Mouse (Mus musculus) adipocyte (in vitro differentiated cells): ENCODE measurements around the gene Gpc6.

ENCODE experiments used
- DNase-seq: peaks from one replicate; pipeline ENCODE4 v3.0.0-alpha.2; 2016; ENCODE audit warnings: low spot score

Gpc6 gene

DNA sequence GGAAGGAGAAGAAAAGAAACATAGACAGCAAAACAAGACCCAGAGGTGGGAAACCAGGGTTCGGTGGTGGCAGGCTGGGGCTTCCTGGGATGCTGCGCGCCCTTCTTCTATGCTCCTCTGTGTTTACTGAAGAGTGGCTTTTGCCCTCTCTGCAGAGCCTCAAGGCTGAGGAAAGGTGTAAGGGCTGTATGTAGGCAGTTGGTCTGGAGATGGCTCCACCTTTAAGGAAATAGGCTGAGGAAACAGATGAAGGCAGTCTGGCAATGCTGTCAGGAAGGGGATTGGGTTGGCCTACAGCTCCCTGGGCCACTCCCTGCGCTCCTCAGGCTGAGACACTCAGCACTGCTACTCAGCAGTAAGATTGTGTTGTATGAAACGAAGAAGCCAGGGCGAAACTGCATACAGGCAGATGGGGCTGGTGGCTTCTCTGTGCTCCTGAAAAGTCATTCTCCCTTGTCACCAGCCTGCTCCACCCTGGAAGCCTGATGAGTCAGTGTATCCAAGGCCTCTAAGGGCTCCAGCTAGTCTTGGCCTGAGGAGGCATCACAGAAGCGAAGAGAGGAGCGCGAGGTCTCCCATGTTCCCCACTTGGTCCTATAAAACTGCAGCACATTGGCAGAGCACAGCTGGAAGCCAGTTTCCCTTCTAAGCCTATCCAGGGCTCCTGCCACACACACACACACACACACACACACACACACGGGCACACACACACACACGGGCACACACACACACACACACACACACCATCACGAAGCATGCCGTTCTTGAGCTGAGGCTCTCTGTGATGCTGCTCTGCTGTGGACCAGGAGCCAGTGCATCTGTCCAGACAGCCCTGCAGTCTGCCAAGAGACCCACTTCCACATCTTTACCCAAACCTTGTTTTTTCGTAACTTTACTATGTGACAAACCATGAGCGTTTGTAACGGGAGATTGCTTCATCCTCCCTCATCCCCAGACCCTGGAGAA lies 1006.0 kb downstream of the Gpc6 start:
- DNase-seq: no peak

GRCm38 (mm10) chr14:117932163-117932851 lies 1007.2 kb downstream of the Gpc6 start:
- no peak for DNase-seq

GRCm38 (mm10) chr14:117938554-117938953 lies 1013.4 kb downstream of the Gpc6 start:
- DNase-seq: peak; percentile 74

GRCm38 (mm10) chr14:117939471-117939870 lies 1014.4 kb downstream of the Gpc6 start:
- no peak for DNase-seq

GRCm38 (mm10) chr14:117945920-117946503 lies 1020.9 kb downstream of the Gpc6 start:
- no peak for DNase-seq

DNA sequence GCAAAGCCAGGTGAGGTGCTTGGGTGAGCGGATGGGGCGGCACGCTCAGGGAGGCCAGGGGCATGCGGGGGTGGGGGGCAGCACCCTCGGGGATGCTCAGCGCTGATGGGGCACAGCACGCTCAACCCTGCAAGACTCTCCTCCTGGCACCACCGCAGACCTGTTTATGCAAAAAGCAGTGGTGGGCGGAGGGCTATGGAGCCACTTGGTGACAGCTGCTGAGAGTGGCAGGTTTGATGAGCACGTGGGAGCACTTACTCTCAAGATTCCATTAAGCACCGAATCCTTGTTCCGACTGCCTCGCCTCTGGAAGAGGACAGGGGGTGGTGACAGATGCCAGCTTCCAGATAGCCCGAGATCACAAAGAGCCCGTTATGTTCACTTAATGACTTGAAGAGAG lies 1026.2 kb downstream of the Gpc6 start:
- no peak for DNase-seq

- no peak for DNase-seq
Measured at GRCm38 (mm10) chr14:117951686-117952085, 1026.6 kb downstream of the Gpc6 start.

- DNase-seq: peak; percentile 67
Measured at GRCm38 (mm10) chr14:117956051-117956450, 1030.9 kb downstream of the Gpc6 start.

DNA sequence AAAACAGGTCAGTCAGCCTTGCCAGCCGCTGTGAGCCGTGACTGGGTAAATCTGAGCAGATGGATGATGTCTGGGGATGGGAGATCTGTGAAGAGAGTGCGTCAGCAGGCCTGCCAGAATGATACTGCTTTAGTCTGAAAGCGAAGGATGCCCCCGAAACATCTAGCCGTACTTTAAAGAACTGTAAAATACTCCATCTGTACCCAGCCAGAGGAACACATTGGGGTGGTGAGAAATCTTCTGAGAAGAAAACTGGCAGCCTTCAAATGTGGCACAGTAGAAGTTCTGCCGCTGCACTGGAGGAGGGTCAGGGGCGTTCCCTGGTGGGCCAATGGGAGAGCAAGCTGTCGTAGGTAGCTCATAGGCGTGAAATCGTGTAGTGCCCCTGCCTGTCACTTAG lies 1033.3 kb downstream of the Gpc6 start:
- DNase-seq: no peak

GRCm38 (mm10) chr14:117961267-117961666 lies 1036.2 kb downstream of the Gpc6 start:
- DNase-seq: peak; percentile 18

DNA sequence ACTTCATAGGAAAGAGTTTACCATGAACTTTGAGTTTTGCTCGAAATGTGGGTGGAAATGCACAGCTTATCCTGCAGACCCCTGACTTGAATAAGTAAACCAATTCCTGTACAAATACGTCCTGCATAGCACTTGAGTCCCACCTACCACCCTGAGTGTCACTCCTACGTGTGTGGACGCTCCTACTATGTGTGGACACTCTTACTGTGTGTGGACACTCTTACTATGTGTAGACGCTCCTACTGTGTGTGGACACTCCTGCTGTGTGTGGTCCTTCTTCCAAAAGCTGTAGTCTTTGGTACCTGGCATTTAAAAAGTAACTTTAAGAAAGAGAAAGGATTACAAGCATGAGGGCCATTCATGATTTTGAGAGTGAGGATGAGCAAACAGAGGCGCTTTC lies 1036.7 kb downstream of the Gpc6 start:
- DNase-seq: no peak

GRCm38 (mm10) chr14:117962453-117962852 lies 1037.3 kb downstream of the Gpc6 start:
- DNase-seq: peak; percentile 33

GRCm38 (mm10) chr14:117972576-117972975 lies 1047.5 kb downstream of the Gpc6 start:
- DNase-seq: no peak

DNA sequence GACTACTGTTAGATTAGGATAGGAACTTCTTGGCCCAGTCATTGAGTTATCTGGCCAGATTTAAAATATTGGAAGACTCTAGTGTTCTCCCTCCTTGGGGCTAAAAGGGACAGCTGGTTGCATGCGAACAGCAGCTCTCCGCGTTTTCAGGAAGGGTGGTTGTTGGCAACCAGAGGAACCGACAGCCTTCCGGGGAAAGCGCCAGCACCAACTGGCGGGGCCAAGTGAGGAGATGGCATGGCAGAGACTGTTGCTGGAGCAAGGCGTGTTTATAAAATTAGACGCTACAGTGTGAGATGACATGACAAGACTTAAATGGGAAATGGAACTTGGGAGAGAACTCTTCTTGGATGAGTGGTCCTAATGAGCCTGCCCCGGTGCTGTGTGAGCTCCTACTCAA lies 1056.4 kb downstream of the Gpc6 start:
- no peak for DNase-seq

DNA sequence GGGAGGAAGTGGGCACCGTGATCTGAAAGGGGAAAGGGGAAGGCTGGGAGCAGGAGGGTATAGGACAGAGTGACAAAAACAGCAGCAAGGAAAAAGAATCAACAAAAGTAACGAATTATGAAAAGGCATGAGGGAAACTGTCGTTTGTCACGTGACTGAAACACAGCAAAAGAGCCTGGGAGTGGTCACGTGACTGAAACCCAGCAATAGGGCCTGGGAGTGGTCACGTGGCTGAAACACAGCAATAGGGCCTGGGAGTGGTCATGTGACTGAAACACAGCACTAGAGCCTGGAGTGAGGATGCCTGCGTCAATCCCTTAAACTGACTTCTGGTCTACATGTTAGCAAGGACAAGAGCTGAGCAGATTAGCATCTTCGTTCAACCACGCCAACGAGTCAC lies 1063.3 kb downstream of the Gpc6 start:
- DNase-seq: no peak

DNA sequence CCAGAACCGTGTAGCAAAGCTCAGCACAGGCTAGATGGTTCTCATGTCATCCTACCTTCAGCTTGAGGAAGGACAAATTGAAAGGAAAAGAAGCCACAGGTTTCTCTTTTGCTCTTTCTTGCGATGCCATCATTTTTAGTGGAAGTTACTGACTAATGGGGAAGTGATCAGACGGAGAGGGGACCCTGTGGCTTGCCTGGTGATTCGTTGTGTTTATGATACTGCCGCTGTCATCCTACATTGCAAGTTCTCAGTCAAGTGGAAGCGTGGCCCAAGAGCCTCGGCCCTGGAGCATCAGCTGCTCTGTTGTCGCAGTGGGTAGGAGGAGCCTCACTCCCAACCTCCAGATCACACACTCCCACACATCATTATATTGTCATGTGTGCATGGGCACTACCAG lies 1065.1 kb downstream of the Gpc6 start:
- DNase-seq: no peak

GRCm38 (mm10) chr14:117992600-117993256 lies 1067.6 kb downstream of the Gpc6 start:
- DNase-seq: no peak

GRCm38 (mm10) chr14:117993845-117994244 lies 1068.7 kb downstream of the Gpc6 start:
- no peak for DNase-seq

- DNase-seq: no peak
Measured at GRCm38 (mm10) chr14:118004434-118004833, 1079.3 kb downstream of the Gpc6 start.

DNA sequence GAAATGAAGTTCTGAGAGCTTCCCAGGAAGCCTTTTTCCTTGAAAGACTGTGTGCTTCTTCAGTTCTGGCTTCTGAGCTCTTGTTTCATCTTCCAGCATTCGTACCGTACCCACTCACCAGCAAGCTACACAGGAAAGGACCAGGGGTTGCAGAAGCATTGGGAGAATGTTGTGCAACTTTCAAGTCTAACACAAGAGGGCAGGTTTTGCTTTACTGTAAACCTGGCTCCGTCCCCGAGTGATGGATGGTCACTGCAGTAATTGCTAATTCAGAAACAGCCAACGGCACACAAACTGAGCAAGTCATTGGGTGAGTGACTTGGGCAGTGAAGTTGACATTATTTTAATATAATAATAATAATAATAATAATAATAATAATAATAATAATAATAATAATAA lies 1080.6 kb downstream of the Gpc6 start:
- DNase-seq: peak; percentile 71

- no peak for DNase-seq
Measured at GRCm38 (mm10) chr14:118009541-118009940, 1084.4 kb downstream of the Gpc6 start.

DNA sequence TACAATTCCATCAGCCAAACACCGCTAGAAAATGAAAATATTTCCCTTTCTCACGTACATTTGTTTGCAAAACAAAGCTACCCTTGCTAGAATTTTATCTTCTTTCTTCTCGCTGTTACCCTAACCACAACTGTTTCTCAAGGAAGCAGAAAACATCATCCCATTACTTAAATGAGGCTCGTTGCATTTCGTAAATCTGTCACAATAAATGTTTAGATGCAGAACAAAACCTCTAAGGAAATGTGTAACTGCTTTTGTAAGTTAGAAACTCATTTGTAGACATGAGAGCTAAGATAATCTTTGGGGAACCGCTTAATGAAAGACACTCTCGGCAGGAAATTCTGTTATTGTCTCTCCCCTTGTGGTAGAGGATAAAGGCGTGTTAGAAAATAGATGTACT lies 1088.1 kb downstream of the Gpc6 start:
- no peak for DNase-seq
